Mouse (Mus musculus) liver, embryonic 15.5 days (tissue): Measurements from ENCODE around the gene Lrig1. TPM values are rescaled to one million over a fixed set of nuclear protein-coding genes. Genes with fewer than 3 reads are reported as not detected.

Source experiments
- ATAC-seq: fragments of 200-750 bp; cut with Nextera tagmentation; 2 replicates; pipeline ENCODE4 v1.8.0; 2017; ENCODE audit warnings: moderate number of reproducible peaks, mild to moderate bottlenecking, moderate library complexity; ENCODE audit not compliant: insufficient read depth
- H3K27ac ChIP-seq: fragments of 300-500 bp; sonication (generic); replicated peaks from 2 replicates; pipeline ENCODE4 v1.5.1; 2015; ENCODE audit warnings: mild to moderate bottlenecking, inconsistent platforms
- H3K27me3 ChIP-seq: fragments of 300-500 bp; sonication (generic); 2 replicates; pipeline ENCODE4 v1.6.1; 2015; ENCODE audit warnings: mild to moderate bottlenecking, inconsistent platforms
- H3K36me3 ChIP-seq: fragments of 300-500 bp; sonication (generic); replicated peaks from 2 replicates; pipeline ENCODE4 v1.6.1; 2015; ENCODE audit warnings: moderate library complexity, mild to moderate bottlenecking, inconsistent platforms
- H3K4me1 ChIP-seq: fragments of 300-500 bp; sonication (generic); replicated peaks from 2 replicates; pipeline ENCODE4 v1.6.1; 2015; ENCODE audit warnings: inconsistent platforms
- H3K4me2 ChIP-seq: fragments of 300-500 bp; sonication (generic); 2 replicates; pipeline ENCODE4 v1.6.1; 2015; ENCODE audit warnings: moderate library complexity, mild to moderate bottlenecking, inconsistent platforms
- H3K4me3 ChIP-seq: fragments of 300-500 bp; sonication (generic); replicated peaks from 2 replicates; pipeline ENCODE4 v1.5.1; 2015; ENCODE audit warnings: mild to moderate bottlenecking, inconsistent platforms
- H3K9ac ChIP-seq: fragments of 300-500 bp; sonication (generic); 2 replicates; pipeline ENCODE4 v1.6.1; 2015; ENCODE audit warnings: moderate library complexity, mild to moderate bottlenecking, inconsistent platforms
- H3K9me3 ChIP-seq: fragments of 300-500 bp; sonication (generic); replicated peaks from 2 replicates; pipeline ENCODE4 v1.6.1; 2016; ENCODE audit warnings: inconsistent platforms
- WGBS: fragments of 180-500 bp; shearing (Covaris S2); methylation state at CpG from one replicate; pipeline ENCODE4 v1.1.7; 2015; ENCODE audit warnings: mixed read lengths; ENCODE audit not compliant: insufficient replicate concordance; 5-methylcytosine and 5-hydroxymethylcytosine counted together
- polyA plus RNA-seq: library from polyadenylated mRNA; unstranded; fragments of >200 nt; fragmentation: Nextera tagmentation; extraction: Ambion mirVana; gene quantifications from 2 replicates; pipeline ENCODE4 v1.2.1, GENCODE M21; 2015

Lrig1 gene
- polyA plus RNA-seq, 1 experiment from 2014 or later = 2.7 TPM

- Histone ChIP-seq H3K27ac (no peak overlapping the region), H3K9me3 (no peaks in the 10 kb centered on the region), H3K9ac (no peak overlapping the region), H3K4me1 (peaks cover 16% of the 10 kb centered on the region; the same call in 1 of the 2 replicates), H3K4me3 (no peak overlapping the region), H3K36me3 (no peaks in the 10 kb centered on the region), H3K4me2 (no peak overlapping the region), H3K27me3 (no peaks in the 10 kb centered on the region)
- 50% methylated on average over 6 of the region's 6 CpGs for WGBS
- ATAC-seq = no peak
These were observed 53.1 kb downstream of the Lrig1 start for GRCm38 (mm10) chr6:94646902-94647301.

- Histone ChIP-seq H3K9ac (no peak overlapping the region), H3K36me3 (no peaks in the 10 kb centered on the region), H3K4me3 (no peak overlapping the region), H3K4me2 (no peak overlapping the region), H3K4me1 (peaks cover 16% of the 10 kb centered on the region; the same call in 1 of the 2 replicates), H3K27me3 (no peaks in the 10 kb centered on the region), H3K9me3 (no peaks in the 10 kb centered on the region), H3K27ac (no peak overlapping the region)
- 51% methylated on average over 6 of the region's 6 CpGs for WGBS
- no peak for ATAC-seq
These were observed 53.6 kb downstream of the Lrig1 start for GRCm38 (mm10) chr6:94646274-94646863.

DNA sequence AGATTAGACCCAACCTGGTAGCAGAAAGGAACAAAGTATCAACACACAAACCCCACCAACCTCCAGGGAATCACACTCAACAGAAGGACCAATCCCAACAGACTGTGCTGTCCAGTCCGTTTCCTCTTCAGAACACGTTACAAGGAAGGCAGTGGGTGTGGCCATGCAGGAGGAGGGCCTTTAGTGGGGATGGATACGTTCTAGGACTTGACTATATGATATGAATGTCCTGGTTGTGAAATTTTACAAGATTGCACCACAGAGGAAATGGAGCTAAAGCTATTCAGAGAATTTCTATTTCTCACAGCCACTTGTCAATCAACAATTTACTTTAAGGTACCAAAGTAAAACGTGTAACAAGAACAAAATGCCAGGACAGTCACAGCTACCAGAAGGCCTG lies 54.2 kb downstream of the Lrig1 start:
- no peak overlapping the region for H3K27ac ChIP-seq
- H3K36me3 ChIP-seq = no peaks in the 10 kb centered on the region
- H3K27me3 ChIP-seq = no peaks in the 10 kb centered on the region
- peaks cover 16% of the 10 kb centered on the region; the same call in 1 of the 2 replicates for H3K4me1 ChIP-seq
- H3K4me2 ChIP-seq = no peak overlapping the region
- H3K4me3 ChIP-seq = no peak overlapping the region
- WGBS = 17% methylated on average over 4 of the region's 4 CpGs
- no peak overlapping the region for H3K9ac ChIP-seq
- no peaks in the 10 kb centered on the region for H3K9me3 ChIP-seq
- ATAC-seq = no peak

DNA sequence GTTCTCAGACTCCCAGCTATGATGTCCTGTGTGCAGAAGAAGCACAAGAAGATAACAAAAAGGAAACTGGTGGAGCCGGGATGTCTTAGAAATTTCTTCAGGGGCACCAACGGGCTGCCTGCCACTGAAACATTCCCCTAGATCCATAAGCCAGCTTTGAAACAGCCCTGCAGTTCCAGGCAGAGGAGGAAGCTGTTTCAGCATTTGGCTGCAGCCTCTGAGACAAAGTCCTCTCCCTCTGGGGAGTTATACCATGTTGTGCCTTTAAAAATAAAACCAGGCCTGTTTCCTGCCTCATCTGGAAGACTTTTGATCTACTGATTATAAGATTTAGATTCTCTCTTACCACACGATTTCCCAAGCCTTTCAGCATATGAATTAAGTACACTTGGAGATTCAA lies 55.3 kb downstream of the Lrig1 start:
- no peaks in the 10 kb centered on the region for H3K27me3 ChIP-seq
- peaks cover 16% of the 10 kb centered on the region; the same call in 1 of the 2 replicates for H3K4me1 ChIP-seq
- H3K27ac ChIP-seq = no peak overlapping the region
- no peak overlapping the region for H3K9ac ChIP-seq
- H3K9me3 ChIP-seq = no peaks in the 10 kb centered on the region
- WGBS = 42% methylated on average over 3 of the region's 3 CpGs
- no peak overlapping the region for H3K4me3 ChIP-seq
- ATAC-seq = no peak
- no peak overlapping the region for H3K4me2 ChIP-seq
- H3K36me3 ChIP-seq = no peaks in the 10 kb centered on the region

DNA sequence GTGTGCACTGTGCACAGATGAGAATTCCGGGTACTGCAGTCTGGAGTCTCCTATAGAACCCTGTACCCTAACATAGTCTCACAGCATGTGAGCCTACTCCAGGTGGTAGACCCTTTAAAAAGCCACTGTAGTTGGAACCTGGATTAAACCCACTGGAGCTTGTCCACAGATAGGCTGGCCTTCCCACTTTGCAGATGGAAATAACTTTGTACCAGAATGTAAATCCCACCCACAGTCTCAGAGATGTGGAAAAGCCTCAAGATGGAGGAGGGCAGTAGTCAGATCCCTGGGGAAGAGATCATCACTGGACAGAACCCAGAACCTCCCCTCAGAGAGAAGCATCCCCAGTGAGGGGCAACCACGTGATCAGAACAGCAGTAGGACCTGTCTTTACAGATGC lies 56.0 kb downstream of the Lrig1 start:
- Histone ChIP-seq H3K4me1 (peaks cover 10% of the 10 kb centered on the region; the same call in 1 of the 2 replicates), H3K27ac (no peak overlapping the region)
- no peak for ATAC-seq

DNA sequence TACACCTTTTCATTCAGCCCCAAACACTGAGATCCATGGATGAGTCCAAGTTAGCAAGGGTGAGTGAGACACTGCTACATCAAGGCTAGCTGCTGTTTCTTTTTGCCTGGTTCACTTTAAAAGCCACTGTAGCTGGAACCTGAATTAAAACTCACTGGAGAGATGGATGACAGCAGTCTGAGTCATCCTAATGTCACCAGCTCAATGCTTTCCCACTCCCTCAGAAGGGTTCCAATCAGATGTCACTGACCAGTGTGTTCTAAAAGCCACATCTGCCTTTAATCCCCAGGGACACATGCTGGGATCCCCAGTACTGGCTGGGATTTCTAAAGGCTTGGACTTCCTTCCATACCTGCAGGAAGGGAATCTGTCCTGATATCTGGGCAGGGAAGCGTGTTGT lies 57.9 kb downstream of the Lrig1 start:
- Histone ChIP-seq H3K4me2 (no peak overlapping the region), H3K36me3 (no peaks in the 10 kb centered on the region), H3K9ac (no peak overlapping the region), H3K27ac (no peak overlapping the region), H3K4me1 (no peaks in the 10 kb centered on the region), H3K4me3 (no peak overlapping the region), H3K27me3 (no peaks in the 10 kb centered on the region), H3K9me3 (no peaks in the 10 kb centered on the region)
- 66% methylated on average over 1 of the region's 1 CpGs for WGBS
- no peak for ATAC-seq

More for the DNA sequence above, 56.0 kb downstream of the Lrig1 start:
- Histone ChIP-seq H3K36me3 (no peaks in the 10 kb centered on the region), H3K4me3 (no peak overlapping the region), H3K9ac (no peak overlapping the region), H3K9me3 (no peaks in the 10 kb centered on the region), H3K4me2 (no peak overlapping the region), H3K27me3 (no peaks in the 10 kb centered on the region)
- 50% methylated on average over 2 of the region's 2 CpGs for WGBS

DNA sequence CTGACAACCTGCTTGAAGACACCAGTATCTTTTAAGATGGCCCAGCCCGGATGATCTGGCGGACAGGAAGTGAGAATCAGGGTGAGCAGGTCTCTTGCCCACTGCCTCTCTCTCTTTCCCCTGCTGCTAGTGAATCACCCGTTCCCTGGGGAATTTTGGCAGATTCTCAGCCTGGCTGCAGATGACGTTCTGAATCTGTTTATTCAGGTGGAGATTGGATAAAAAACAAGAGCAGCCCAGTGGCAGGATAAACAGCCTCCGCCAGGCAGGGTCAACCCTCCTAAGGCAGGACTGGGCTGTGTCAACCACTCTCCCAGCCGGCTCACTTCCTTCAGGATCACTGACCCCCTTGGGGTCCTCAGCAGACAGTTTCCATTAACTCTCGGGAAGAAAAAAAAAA lies 59.7 kb downstream of the Lrig1 start:
- peaks cover 4% of the 10 kb centered on the region; the same call in 1 of the 2 replicates for H3K4me1 ChIP-seq
- H3K27me3 ChIP-seq = no peaks in the 10 kb centered on the region
- WGBS = 35% methylated on average over 7 of the region's 7 CpGs
- no peak overlapping the region for H3K9ac ChIP-seq
- H3K4me2 ChIP-seq = no peak overlapping the region
- no peak for ATAC-seq
- no peak overlapping the region for H3K27ac ChIP-seq
- no peak overlapping the region for H3K4me3 ChIP-seq
- no peaks in the 10 kb centered on the region for H3K36me3 ChIP-seq
- H3K9me3 ChIP-seq = no peaks in the 10 kb centered on the region

DNA sequence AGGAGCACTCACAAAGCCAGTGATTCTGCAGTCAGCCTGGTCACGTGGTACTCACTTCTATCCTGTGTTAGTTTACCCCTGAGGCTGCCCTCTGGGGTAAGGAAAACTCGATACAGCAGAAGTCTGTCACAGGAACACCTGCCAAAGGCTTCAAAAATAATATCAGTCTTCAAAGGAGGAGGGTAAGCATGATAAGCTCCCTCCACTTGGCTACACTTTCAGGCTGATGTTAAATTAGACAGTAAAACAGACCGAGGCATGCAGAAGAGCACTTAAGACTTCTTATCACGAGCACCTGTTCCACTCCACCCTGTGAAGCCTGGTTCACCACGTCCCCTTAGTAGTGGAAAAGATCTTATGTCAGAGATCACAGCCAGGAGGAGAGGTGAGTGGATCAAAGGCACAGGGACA lies 62.9 kb downstream of the Lrig1 start:
- Histone ChIP-seq H3K27me3 (no peaks in the 10 kb centered on the region), H3K36me3 (no peaks in the 10 kb centered on the region), H3K4me3 (no peak overlapping the region), H3K4me1 (peaks cover 4% of the 10 kb centered on the region; the same call in 1 of the 2 replicates), H3K9me3 (no peaks in the 10 kb centered on the region), H3K4me2 (no peak overlapping the region), H3K27ac (no peak overlapping the region), H3K9ac (no peak overlapping the region)
- 23% methylated on average over 5 of the region's 5 CpGs for WGBS
- ATAC-seq = peak; percentile 74

GRCm38 (mm10) chr6:94635343-94635742 lies 64.6 kb downstream of the Lrig1 start:
- Histone ChIP-seq H3K27me3 (no peaks in the 10 kb centered on the region), H3K9ac (no peak overlapping the region), H3K27ac (no peak overlapping the region), H3K4me2 (no peak overlapping the region), H3K4me3 (no peak overlapping the region), H3K9me3 (no peaks in the 10 kb centered on the region), H3K4me1 (peaks cover 4% of the 10 kb centered on the region; the same call in 1 of the 2 replicates), H3K36me3 (no peaks in the 10 kb centered on the region)
- no peak for ATAC-seq
- 34% methylated on average over 1 of the region's 1 CpGs for WGBS

DNA sequence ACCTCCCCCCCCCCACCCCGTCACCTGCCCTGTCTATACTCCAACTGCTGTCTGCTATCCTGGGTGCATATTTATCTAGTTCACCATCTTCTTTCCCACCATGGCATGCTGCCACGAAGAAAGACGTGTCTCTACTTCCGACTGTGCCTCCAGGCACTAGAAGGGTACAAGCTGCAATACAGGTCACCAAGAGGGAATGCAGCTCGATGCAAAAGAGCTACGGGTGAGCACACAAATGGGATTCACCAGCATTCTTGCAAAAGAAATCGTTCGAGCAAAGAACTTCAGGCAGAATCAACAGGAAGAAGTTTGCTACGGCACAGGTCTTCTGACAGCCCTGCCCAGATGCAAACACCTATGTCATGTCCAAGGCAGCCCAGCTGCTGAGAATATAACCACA lies 65.2 kb downstream of the Lrig1 start:
- Histone ChIP-seq H3K9ac (no peak overlapping the region), H3K4me1 (peaks cover 4% of the 10 kb centered on the region; the same call in 1 of the 2 replicates), H3K27me3 (no peaks in the 10 kb centered on the region), H3K36me3 (no peaks in the 10 kb centered on the region), H3K4me2 (no peak overlapping the region), H3K27ac (no peak overlapping the region), H3K9me3 (no peaks in the 10 kb centered on the region), H3K4me3 (no peak overlapping the region)
- ATAC-seq = no peak
- 67% methylated on average over 9 of the region's 9 CpGs for WGBS

DNA sequence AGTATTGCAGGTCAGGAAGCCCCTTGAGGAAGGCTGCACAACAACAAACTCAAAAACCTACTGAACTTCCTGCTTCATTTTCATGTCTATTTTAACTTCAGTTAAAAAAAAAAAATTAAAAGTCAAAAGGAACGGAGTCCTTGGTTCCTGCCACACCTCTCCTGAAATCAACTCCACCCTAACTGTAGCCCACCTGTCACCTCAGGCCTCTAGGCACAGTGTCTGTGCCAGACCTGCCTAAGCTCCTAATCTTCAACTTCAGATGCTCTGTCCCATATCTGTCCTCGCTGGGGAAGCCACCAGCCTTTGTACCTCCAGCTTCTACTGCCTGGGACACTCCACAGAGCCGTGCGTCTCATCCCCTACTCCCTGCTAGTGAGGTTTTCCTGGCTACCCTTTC lies 65.7 kb downstream of the Lrig1 start:
- H3K27ac ChIP-seq = no peak overlapping the region

DNA sequence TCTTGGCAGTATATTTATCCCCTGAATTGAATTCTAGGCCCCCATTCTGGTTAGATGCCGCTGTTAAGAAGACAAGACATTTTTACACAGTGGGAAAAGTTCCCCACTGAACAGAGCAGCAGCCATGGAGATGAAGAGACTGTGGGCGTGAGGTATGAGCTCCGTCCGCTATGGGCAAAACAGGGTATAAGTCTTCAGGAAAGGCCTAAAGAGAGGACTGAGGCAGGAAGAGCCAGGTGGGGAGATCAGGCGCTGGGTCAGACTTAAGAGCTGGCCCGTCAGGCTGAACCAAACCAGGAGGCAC lies 68.2 kb downstream of the Lrig1 start:
- H3K4me2 ChIP-seq = no peak overlapping the region
- ATAC-seq = no peak
- 76% methylated on average over 6 of the region's 6 CpGs for WGBS
- H3K9ac ChIP-seq = no peak overlapping the region
- peaks cover 1% of the 10 kb centered on the region; the same call in 1 of the 2 replicates for H3K4me1 ChIP-seq
- H3K36me3 ChIP-seq = no peaks in the 10 kb centered on the region
- H3K9me3 ChIP-seq = no peaks in the 10 kb centered on the region
- no peak overlapping the region for H3K4me3 ChIP-seq
- H3K27me3 ChIP-seq = no peaks in the 10 kb centered on the region
- no peak overlapping the region for H3K27ac ChIP-seq

More for the DNA sequence above, 65.7 kb downstream of the Lrig1 start:
- ATAC-seq = no peak
- WGBS = 51% methylated on average over 4 of the region's 4 CpGs
- Histone ChIP-seq H3K36me3 (no peaks in the 10 kb centered on the region), H3K4me3 (no peak overlapping the region), H3K4me1 (peaks cover 4% of the 10 kb centered on the region; the same call in 1 of the 2 replicates), H3K4me2 (no peak overlapping the region), H3K9ac (no peak overlapping the region), H3K27me3 (no peaks in the 10 kb centered on the region), H3K9me3 (no peaks in the 10 kb centered on the region)
